Mouse (Mus musculus): Measurements from ENCODE around the gene Maml3. TPM values are rescaled to one million over a fixed set of nuclear protein-coding genes. Genes with fewer than 3 reads are reported as not detected.

The Maml3 gene
- total RNA-seq, 1 experiment: 1.2 TPM

DNA sequence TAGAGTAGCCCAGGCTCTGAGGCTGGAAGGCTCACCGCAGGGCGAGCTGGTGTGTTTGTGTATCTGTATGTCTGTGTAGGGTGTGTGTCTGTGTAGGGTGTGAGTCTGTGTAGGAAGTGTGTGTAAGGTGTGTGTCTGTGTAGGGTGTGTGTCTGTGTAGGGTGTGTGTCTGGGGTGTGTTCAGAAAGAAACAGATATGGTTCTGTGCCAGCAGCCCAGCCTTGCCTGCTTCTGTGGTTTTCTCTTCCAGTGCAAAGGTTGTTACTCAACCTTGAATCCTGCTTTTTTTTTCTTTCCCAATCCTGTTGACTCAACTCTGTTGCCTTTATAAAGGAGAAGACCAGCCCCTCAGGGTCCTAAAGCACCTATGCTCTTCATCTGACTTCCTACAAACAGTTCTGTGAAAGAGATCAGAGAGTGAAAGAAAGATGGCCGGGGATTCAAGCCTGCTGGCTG, 444.0 kb downstream of the Maml3 start:
- TF ChIP-seq HCFC1 (IDR thresholded peaks at IDR 0.05; ENCODE audit: borderline replicate concordance, insufficient read depth, low read length) (no peak), CHD2 (IDR thresholded peaks at IDR 0.05; ENCODE audit: low read depth, low read length) (no peak), ZNF384 (IDR thresholded peaks at IDR 0.05; ENCODE audit: low read depth, low read length) (no peak), ZC3H11A (IDR thresholded peaks at IDR 0.05; ENCODE audit: borderline replicate concordance, low read depth, low read length) (no peak), MAFK (IDR thresholded peaks at IDR 0.05; ENCODE audit: insufficient read depth, low read depth, low read length) (no peak)
- Histone ChIP-seq H3K4me1 (ENCODE audit: control insufficient read depth in 2 of 2, insufficient read depth in 2 of 2, low read length in 2 of 2, poor library complexity in 1 of 2) (no peaks in the 10 kb centered on the region), H3K9ac (ENCODE audit: insufficient read depth, low read depth, low read length, poor library complexity, severe bottlenecking) (no peak overlapping the region), H3K4me3 (ENCODE audit: insufficient read depth in 1 of 2, low read depth in 1 of 2, low read length in 2 of 2, poor library complexity in 1 of 2, severe bottlenecking in 1 of 2) (no peak overlapping the region), H3K36me3 (ENCODE audit: control insufficient read depth, insufficient read depth, low read length, poor library complexity, severe bottlenecking) (no peaks in the 10 kb centered on the region), H3K27ac (ENCODE audit: insufficient read depth, low read depth, low read length, poor library complexity, severe bottlenecking) (no peak overlapping the region), H3K9me3 (ENCODE audit: control insufficient read depth, insufficient read depth, low read depth, low read length) (no peaks in the 10 kb centered on the region)
- in situ Hi-C loops (cut with MboI; ENCODE audit: low sequenced_read_pairs in 2 of 2, unreplicated experiment in 2 of 2): no loop called here
- no peak for DNase-seq (ENCODE audit: low read depth, low spot score)

DNA sequence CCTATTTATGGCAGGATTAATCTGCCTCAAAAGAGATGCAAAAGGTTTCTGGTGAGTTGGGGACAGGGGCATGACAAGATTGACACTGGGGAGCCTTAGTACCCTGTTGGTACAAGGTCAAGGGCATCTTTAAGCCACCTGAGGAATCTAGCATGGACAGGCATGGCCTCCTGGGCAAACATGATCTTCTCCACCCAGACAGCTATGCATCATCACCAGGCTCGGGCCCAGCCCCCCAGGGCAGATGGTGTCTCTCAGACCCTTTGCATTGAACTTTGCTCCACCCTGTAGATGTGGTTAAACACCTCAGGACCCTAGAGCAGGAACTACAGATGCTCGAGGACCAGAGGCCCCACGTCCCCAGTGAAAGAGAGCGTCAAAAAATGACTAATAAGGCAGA, 444.8 kb downstream of the Maml3 start, which contains the start of gene Mgst2:
Gene Mgst2 (plus strand): TSS at position 301 of the 400 bp plus-strand sequence.
- Histone ChIP-seq H3K36me3 (ENCODE audit: control insufficient read depth, insufficient read depth, low read length, poor library complexity, severe bottlenecking) (no peaks in the 10 kb centered on the region), H3K4me3 (ENCODE audit: insufficient read depth in 1 of 2, low read depth in 1 of 2, low read length in 2 of 2, poor library complexity in 1 of 2, severe bottlenecking in 1 of 2) (no peak within 1 kb of the TSS), H3K9ac (ENCODE audit: insufficient read depth, low read depth, low read length, poor library complexity, severe bottlenecking) (no peak within 1 kb of the TSS), H3K4me1 (ENCODE audit: control insufficient read depth in 2 of 2, insufficient read depth in 2 of 2, low read length in 2 of 2, poor library complexity in 1 of 2) (no peaks in the 10 kb centered on the region), H3K27ac (ENCODE audit: insufficient read depth, low read depth, low read length, poor library complexity, severe bottlenecking) (no peak within 1 kb of the TSS), H3K9me3 (ENCODE audit: control insufficient read depth, insufficient read depth, low read depth, low read length) (no peaks in the 10 kb centered on the region)
- DNase-seq (ENCODE audit: low read depth, low spot score): no peak
- in situ Hi-C loops (cut with MboI; ENCODE audit: low sequenced_read_pairs in 2 of 2, unreplicated experiment in 2 of 2): no loop called here
- TF ChIP-seq HCFC1 (IDR thresholded peaks at IDR 0.05; ENCODE audit: borderline replicate concordance, insufficient read depth, low read length) (no peak), CHD2 (IDR thresholded peaks at IDR 0.05; ENCODE audit: low read depth, low read length) (no peak), ZC3H11A (IDR thresholded peaks at IDR 0.05; ENCODE audit: borderline replicate concordance, low read depth, low read length) (no peak), MAFK (IDR thresholded peaks at IDR 0.05; ENCODE audit: insufficient read depth, low read depth, low read length) (no peak)

- Histone ChIP-seq H3K9me3 (ENCODE audit: control insufficient read depth, insufficient read depth, low read depth, low read length) (no peaks in the 10 kb centered on the region), H3K4me1 (ENCODE audit: control insufficient read depth in 2 of 2, insufficient read depth in 2 of 2, low read length in 2 of 2, poor library complexity in 1 of 2) (no peaks in the 10 kb centered on the region), H3K9ac (ENCODE audit: insufficient read depth, low read depth, low read length, poor library complexity, severe bottlenecking) (no peak overlapping the region), H3K36me3 (ENCODE audit: control insufficient read depth, insufficient read depth, low read length, poor library complexity, severe bottlenecking) (no peaks in the 10 kb centered on the region), H3K27ac (ENCODE audit: insufficient read depth, low read depth, low read length, poor library complexity, severe bottlenecking) (no peak overlapping the region), H3K4me3 (ENCODE audit: insufficient read depth in 1 of 2, low read depth in 1 of 2, low read length in 2 of 2, poor library complexity in 1 of 2, severe bottlenecking in 1 of 2) (no peak overlapping the region)
- no peak for TF ChIP-seq HCFC1 (IDR thresholded peaks at IDR 0.05; ENCODE audit: borderline replicate concordance, insufficient read depth, low read length)
- no peak for TF ChIP-seq CHD2 (IDR thresholded peaks at IDR 0.05; ENCODE audit: low read depth, low read length)
- no peak for TF ChIP-seq MAFK (IDR thresholded peaks at IDR 0.05; ENCODE audit: insufficient read depth, low read depth, low read length)
- no peak for TF ChIP-seq ZC3H11A (IDR thresholded peaks at IDR 0.05; ENCODE audit: borderline replicate concordance, low read depth, low read length)
- TF ChIP-seq ZNF384 (IDR thresholded peaks at IDR 0.05; ENCODE audit: low read depth, low read length): no peak
- DNase-seq (ENCODE audit: low read depth, low spot score): no peak
- in situ Hi-C loops (cut with MboI; ENCODE audit: low sequenced_read_pairs in 2 of 2, unreplicated experiment in 2 of 2): loop anchor here in 1 of 2 experiments (10.0 kb wide), 1 partner anchor 145 kb away; no protein-coding TSS in a partner anchor
These were observed 445.5 kb downstream of the Maml3 start for GRCm38 (mm10) chr3:51659415-51659814.

GRCm38 (mm10) chr3:51654303-51655055, 450.4 kb downstream of the Maml3 start:
- Histone ChIP-seq H3K9ac (ENCODE audit: insufficient read depth, low read depth, low read length, poor library complexity, severe bottlenecking) (no peak overlapping the region), H3K9me3 (ENCODE audit: control insufficient read depth, insufficient read depth, low read depth, low read length) (no peaks in the 10 kb centered on the region), H3K36me3 (ENCODE audit: control insufficient read depth, insufficient read depth, low read length, poor library complexity, severe bottlenecking) (no peaks in the 10 kb centered on the region), H3K4me1 (ENCODE audit: control insufficient read depth in 2 of 2, insufficient read depth in 2 of 2, low read length in 2 of 2, poor library complexity in 1 of 2) (peaks cover 0 to 2% of the 10 kb centered on the region in 2 experiments; a peak in 1 of 4 replicates), H3K27ac (ENCODE audit: insufficient read depth, low read depth, low read length, poor library complexity, severe bottlenecking) (no peak overlapping the region), H3K4me3 (ENCODE audit: insufficient read depth in 1 of 2, low read depth in 1 of 2, low read length in 2 of 2, poor library complexity in 1 of 2, severe bottlenecking in 1 of 2) (no peak overlapping the region)
- DNase-seq (ENCODE audit: low read depth, low spot score): no peak
- TF ChIP-seq HCFC1 (IDR thresholded peaks at IDR 0.05; ENCODE audit: borderline replicate concordance, insufficient read depth, low read length): no peak
- TF ChIP-seq MAFK (IDR thresholded peaks at IDR 0.05; ENCODE audit: insufficient read depth, low read depth, low read length): no peak
- peak; percentile 59; the same call in 1 of the 2 replicates for TF ChIP-seq ZNF384 (IDR thresholded peaks at IDR 0.05; ENCODE audit: low read depth, low read length)
- in situ Hi-C loops (cut with MboI; ENCODE audit: low sequenced_read_pairs in 2 of 2, unreplicated experiment in 2 of 2): loop anchor here in 1 of 2 experiments (10.0 kb wide), 1 partner anchor 140 kb away; no protein-coding TSS in a partner anchor

Measured in ES-E14 (cell line).